ENCODE assay signal across 9 mouse cellular contexts in the genomic region with DNA sequence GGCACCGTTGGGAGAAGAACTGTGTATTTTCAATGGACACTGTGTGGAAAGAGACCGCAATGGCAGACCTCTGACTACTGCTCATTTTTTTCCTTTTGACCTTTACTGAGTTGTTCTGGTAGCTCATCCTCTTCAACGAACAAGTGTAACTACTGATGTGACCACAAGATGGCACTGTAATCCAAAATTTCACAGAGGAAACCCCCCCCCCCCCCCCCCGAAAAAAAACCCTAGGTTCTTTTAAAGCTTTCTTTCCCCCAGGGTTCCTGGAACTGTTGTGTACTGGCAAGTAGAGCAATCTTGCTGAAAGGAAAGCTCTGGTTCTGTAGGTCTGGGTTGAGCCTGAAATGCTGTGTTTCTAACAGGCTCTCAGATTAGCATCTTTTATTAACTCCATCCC. TPM values are rescaled to one million over a fixed set of nuclear protein-coding genes. Genes with fewer than 3 reads are reported as not detected.
DNase-seq lines count a peak whose midpoint lies in the region; ATAC-seq and TF ChIP-seq lines count a peak whose summit lies in the region.
"Had no signal": no experiment of that assay in that cellular context is flagged by ENCODE, and none has a peak within 500 bp of the region (broad histone marks: within the 10 kb centered on the region; RNA-seq: fewer than 3 reads in every experiment).

No protein-coding gene starts in this region.

- H3K4me1 ChIP-seq in lung, embryonic 14.5 days (ENCODE audit: insufficient read depth) = peaks cover 7% of the 10 kb centered on the region
- peaks cover 14% of the 10 kb centered on the region; the same call in 1 of the 2 replicates for H3K4me1 ChIP-seq in forebrain, embryonic 12.5 days
- peaks cover 4% of the 10 kb centered on the region; the same call in 1 of the 2 replicates for H3K4me1 ChIP-seq in intestine, embryonic 16.5 days (ENCODE audit: control insufficient read depth, insufficient read depth, low read length)

- peak; percentile 83 for DNase-seq in lung, embryonic 14.5 days
- DNase-seq in lung, postnatal 4 days = no peak
- peak; percentile 40 for DNase-seq in R1 (ENCODE audit: low read depth, low spot score)
- no peak for DNase-seq in urinary bladder, adult 18-20 months (ENCODE audit: low spot score in 2 of 2)

- ATAC-seq in lung, embryonic 14.5 days (ENCODE audit: insufficient read depth) = no peak
- ATAC-seq in forebrain, embryonic 12.5 days (ENCODE audit: low FRiP score) = 0 out of 2 replicates have a peak, but pooled peaks have one; percentile 15
- 0 out of 2 replicates have a peak, but pooled peaks have one; percentile 25 for ATAC-seq in intestine, embryonic 16.5 days
- peak; percentile 47 for ATAC-seq in megakaryocyte progenitor cell, adult 5-6 weeks (replicated peaks; ENCODE audit: poor library complexity)

- TF ChIP-seq CTCF in lung, embryonic 14.5 days (IDR thresholded peaks at IDR 0.05; ENCODE audit: low read depth) = peak; percentile 59

- no peaks in the 10 kb centered on the region; the same call in 1 of the 2 replicates for H3K9me3 ChIP-seq in lung, embryonic 14.5 days (ENCODE audit: low read depth, low read length)
- no peaks in the 10 kb centered on the region for H3K9me3 ChIP-seq in forebrain, embryonic 12.5 days
- H3K9me3 ChIP-seq in intestine, embryonic 16.5 days (ENCODE audit: control insufficient read depth, low read length) = no peaks in the 10 kb centered on the region
- H3K9me3 ChIP-seq: neural tube, embryonic 12.5 days had no signal

- peak overlapping the region; percentile 63; the same call in 1 of the 2 replicates for H3K27ac ChIP-seq in lung, embryonic 14.5 days (ENCODE audit: low read depth)
- no peak overlapping the region for H3K27ac ChIP-seq in forebrain, embryonic 12.5 days
- no peak overlapping the region for H3K27ac ChIP-seq in intestine, embryonic 16.5 days (ENCODE audit: low read length)
- H3K27ac ChIP-seq: neural tube, embryonic 12.5 days had no signal

- no peak overlapping the region for H3K4me3 ChIP-seq in lung, embryonic 14.5 days (ENCODE audit: low read depth, low read length)
- H3K4me3 ChIP-seq in forebrain, embryonic 12.5 days (replicated peaks) = no peak overlapping the region
- no peak overlapping the region for H3K4me3 ChIP-seq in intestine, embryonic 16.5 days (ENCODE audit: low read length)
- H3K4me3 ChIP-seq: erythroblast, embryonic 14.5 days; neural tube, embryonic 12.5 days had no signal

- WGBS in lung, embryonic 14.5 days = 7% methylated on average over 4 of the region's 4 CpGs
- WGBS in forebrain, embryonic 12.5 days = 12% methylated on average over 4 of the region's 4 CpGs
- WGBS in intestine, embryonic 16.5 days = 4% methylated on average over 4 of the region's 4 CpGs

- no peaks in the 10 kb centered on the region for H3K27me3 ChIP-seq in lung, embryonic 14.5 days (ENCODE audit: insufficient read depth, low read length)
- no peaks in the 10 kb centered on the region for H3K27me3 ChIP-seq in forebrain, embryonic 12.5 days
- no peaks in the 10 kb centered on the region for H3K27me3 ChIP-seq in intestine, embryonic 16.5 days (replicated peaks; ENCODE audit: control insufficient read depth, insufficient read depth, low read length)
- H3K27me3 ChIP-seq: neural tube, embryonic 12.5 days had no signal

- no peak overlapping the region for H3K9ac ChIP-seq in lung, embryonic 14.5 days
- no peak overlapping the region for H3K9ac ChIP-seq in forebrain, embryonic 12.5 days
- H3K9ac ChIP-seq in intestine, embryonic 16.5 days (ENCODE audit: low read depth, low read length) = no peak overlapping the region
- H3K9ac ChIP-seq: neural tube, embryonic 12.5 days had no signal

- no peaks in the 10 kb centered on the region for H3K36me3 ChIP-seq in lung, embryonic 14.5 days (ENCODE audit: insufficient read depth)
- H3K36me3 ChIP-seq in forebrain, embryonic 12.5 days (replicated peaks) = no peaks in the 10 kb centered on the region
- H3K36me3 ChIP-seq in intestine, embryonic 16.5 days (ENCODE audit: control insufficient read depth, insufficient read depth, low read length) = no peaks in the 10 kb centered on the region
- H3K36me3 ChIP-seq: neural tube, embryonic 12.5 days had no signal

- H3K4me2 ChIP-seq in lung, embryonic 14.5 days = peak overlapping the region; percentile 20; the same call in 1 of the 2 replicates
- H3K4me2 ChIP-seq in forebrain, embryonic 12.5 days = no peak overlapping the region
- no peak overlapping the region for H3K4me2 ChIP-seq in intestine, embryonic 16.5 days (ENCODE audit: low read depth, low read length)
- H3K4me2 ChIP-seq: neural tube, embryonic 12.5 days had no signal

RNA-seq across cellular contexts. Expression of a gene that starts 49.9 kb away (rescaled TPM):
- polyA plus RNA-seq in lung, embryonic 14.5 days (2014; fragmentation: Nextera tagmentation; extraction: Ambion mirVana) = 0.51 and 0.70 TPM in 2 replicates
- polyA plus RNA-seq in forebrain, embryonic 12.5 days (2016; fragmentation: Nextera tagmentation; extraction: Ambion mirVana) = 0.18 and 0.19 TPM in 2 replicates
- polyA plus RNA-seq in intestine, embryonic 16.5 days (2015; fragmentation: Nextera tagmentation; extraction: Ambion mirVana) = 1.3 TPM in 2 replicates
- total RNA-seq in megakaryocyte progenitor cell, adult 5-6 weeks (2015) = 7.3 and 7.5 TPM in 2 replicates
- total RNA-seq in megakaryocyte progenitor cell, adult 5-6 weeks (2017) = 2.6 and 3.8 TPM in 2 replicates
- polyA plus RNA-seq: erythroblast, embryonic 14.5 days had no signal

Comparison
In these comparisons a context has a peak if more than half of its experiments do, and no peak if none do; other contexts are left out.
1. DNase-seq: peak in lung, embryonic 14.5 days (single experiment) and R1 (single experiment); none in lung, postnatal 4 days (0 of 2) and urinary bladder, adult 18-20 months (0 of 2).